Mouse (Mus musculus) fat pad, adult 2 months (tissue): ENCODE measurements around the gene Bmper.

Experiments used
- DNase-seq: peaks from one replicate; pipeline ENCODE4 v3.0.0-alpha.2; 2011; ENCODE audit warnings: low read depth, low spot score; ENCODE audit errors: extremely low read depth

Gene Bmper

DNA sequence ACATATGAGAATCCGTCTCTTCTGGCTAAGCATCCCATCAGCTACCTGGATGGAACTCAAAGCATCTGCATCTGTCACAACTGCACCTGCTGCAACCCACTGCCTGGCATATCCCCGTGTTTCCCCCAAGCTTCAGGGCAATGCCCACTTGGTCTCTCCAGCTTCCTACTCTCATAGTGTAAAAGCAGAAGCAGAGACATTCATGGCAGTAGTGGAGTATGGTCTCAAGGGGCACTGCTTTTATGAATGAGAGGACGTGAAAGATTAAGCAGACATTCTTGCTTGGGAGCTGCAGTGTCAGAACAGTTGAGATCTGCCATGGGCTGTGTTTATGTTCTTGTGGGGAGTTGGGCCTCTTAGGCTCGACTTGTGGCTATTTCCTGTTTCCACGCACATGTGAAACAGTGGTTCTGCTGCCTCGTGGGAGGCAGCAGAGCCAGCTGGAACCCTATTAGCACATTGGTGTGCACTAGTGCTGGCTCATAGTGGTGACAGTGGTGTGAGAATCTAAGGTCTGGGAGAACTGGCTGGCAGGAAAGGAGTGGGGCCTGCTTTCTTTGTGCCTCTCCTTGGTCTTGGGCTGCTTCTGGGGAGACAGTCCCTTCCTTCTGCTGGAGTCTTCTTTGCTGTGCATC lies 12.6 kb downstream of the Bmper start:
- DNase-seq = no peak

DNA sequence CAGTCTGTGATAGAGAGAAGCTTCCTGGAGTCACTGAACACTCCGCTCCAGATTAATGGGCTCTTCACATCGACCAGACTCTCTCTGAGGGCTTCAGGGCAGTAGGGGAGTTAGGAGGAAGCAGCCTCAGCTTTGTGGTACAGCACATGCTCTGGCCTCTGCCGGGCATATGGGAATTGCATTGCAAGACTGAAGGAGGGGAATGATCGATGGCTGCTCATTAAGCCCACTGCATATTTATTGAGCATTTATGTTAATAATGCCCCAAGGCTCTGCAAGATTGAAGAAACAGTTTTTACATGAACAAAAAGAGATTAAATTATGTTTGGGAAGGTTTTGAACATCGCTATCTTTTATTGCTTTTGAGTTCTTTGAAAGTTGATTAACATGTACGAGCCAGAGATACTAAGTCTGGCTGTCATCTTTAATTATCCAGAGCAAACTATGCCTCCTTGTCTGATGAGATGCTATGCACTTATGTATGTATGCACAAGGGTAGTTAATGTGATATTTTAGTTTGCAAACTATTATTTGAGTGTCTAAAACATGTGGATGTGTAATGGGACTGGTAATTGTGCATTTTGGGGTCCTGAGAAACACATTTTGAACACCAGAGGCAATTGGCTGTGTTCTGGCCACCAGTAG lies 13.9 kb downstream of the Bmper start:
- DNase-seq = no peak

DNA sequence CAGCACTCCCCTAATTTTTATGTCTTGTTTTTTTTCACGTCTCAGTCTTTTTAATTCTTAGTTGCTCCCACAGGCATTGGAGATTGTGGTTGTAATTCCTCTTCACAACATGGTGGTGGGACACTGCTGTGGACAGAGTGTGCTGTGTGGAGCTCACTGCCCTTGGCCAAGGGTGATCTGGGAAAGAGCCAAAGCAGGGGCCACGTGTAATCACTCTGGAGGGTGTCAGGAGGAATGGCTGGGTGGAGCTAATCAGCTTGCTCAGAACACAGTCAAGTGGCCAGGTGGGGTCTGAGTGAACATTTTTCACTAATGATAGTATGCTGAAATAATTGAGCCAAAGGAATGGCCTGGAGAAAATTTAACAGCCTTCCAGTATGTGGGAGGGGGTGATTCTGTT lies 16.1 kb downstream of the Bmper start:
- no peak for DNase-seq

DNA sequence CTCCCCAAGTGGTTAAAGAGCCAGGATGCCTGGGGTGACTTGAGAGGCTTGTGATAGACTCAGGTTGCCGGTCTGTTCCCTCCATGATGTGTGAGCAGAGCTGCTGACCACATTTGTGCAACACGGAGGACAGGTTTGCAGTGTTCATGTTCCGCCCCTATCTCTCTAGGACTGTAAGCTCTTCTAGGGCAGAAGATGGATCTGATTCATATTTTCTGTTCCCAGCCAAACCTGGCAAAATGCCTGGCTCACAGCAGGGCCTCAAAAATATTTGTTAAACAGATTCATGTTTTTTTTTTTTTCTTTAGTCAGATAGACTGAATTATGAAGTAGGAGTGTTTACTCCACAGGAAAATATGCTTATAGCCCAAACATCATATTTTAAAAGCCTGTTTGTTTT lies 20.0 kb downstream of the Bmper start:
- no peak for DNase-seq

DNA sequence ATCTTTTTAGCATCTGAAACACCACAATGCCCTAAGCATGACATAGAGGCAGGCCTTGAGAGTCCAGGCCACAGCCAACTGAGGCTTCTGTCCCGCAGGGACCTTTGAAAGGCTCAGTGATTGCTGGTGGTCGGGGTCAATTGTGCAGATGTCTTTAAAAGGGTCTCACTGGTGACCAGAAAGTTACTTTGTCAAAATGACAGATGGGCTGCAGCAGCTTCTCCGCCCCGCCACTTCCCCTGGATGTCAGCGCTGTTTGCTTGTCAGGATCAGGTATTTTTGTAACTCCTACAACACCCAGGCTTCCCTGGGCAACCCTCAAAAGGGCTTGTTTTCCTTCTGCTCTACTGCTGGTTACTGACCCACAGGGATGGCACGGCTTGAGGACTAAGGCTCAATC lies 21.0 kb downstream of the Bmper start:
- no peak for DNase-seq

DNA sequence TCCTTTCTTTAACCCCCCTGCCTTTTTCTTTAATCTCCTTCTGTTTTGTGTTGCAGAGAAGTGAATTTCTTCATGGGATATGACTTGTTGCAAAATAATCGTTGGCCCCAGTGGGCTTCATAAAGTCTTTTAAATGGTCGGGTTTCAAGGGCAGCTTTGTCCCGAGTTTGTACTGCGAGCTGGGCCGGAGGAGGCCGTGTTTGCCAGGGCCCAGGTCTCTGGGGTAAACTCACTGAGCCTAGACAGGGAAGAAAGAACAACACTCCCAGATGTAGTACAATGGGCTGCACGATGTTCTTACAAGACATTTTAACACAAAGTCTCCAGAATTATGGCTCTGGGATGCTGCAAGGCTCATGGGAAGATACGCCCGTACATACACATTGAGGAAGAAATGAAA lies 23.5 kb downstream of the Bmper start:
- no peak for DNase-seq

DNA sequence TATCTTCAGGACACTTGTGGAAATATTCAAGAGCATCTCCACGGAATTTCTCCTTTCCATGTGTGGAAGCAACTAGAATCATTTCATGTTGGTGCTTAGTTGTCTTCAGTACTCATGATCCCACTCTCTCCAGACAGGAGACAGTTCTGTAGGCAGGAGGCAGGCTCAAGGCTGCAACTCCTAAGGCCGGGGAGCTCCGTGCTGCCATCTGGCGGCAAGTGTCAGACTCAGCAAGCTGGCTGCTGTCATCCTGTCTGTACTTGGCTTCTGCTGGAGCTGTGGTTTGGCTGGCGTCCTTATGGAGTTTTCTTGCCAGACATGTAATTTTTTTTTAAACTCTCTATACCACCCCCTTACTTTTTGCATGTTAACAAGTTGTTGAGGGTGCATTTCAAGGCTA lies 27.1 kb downstream of the Bmper start:
- DNase-seq = no peak

DNA sequence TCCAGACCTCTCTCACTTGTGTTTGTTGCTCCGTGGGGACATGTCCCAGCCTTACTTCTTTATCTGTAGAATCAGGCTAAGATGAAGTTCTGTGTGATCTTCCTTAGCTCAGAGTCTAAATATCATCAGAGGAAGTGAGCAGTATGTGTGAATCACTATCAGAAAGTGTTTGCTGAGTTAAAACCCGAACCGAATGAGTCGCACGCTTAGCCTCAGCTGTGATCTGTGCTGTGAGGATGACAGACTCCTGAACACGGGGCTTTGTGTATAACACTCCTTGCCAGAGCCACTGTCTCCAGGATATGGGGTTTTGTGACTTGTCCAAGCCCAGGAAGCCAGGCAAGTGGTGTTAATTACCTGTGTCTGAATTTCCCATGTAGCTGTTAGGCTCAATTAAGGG lies 28.1 kb downstream of the Bmper start:
- no peak for DNase-seq

DNA sequence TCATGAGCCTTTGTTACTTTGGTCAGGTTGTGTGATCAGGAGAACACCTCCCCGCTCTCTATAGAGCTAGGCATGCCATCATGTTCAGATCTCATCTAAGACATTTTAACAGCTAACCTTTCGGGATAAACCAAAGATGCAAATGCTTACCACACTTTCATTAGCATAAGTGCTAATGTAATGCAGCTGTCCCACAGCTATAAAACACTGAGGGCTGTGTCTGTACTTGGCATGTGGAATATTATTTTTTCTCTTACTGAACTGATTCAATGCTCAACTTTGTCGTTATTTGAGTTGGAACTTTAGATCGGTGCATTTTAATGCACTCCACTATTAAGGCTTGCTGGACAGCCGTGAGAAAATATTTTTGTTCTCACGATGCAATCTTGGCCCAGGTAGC lies 30.7 kb downstream of the Bmper start:
- DNase-seq = no peak

DNA sequence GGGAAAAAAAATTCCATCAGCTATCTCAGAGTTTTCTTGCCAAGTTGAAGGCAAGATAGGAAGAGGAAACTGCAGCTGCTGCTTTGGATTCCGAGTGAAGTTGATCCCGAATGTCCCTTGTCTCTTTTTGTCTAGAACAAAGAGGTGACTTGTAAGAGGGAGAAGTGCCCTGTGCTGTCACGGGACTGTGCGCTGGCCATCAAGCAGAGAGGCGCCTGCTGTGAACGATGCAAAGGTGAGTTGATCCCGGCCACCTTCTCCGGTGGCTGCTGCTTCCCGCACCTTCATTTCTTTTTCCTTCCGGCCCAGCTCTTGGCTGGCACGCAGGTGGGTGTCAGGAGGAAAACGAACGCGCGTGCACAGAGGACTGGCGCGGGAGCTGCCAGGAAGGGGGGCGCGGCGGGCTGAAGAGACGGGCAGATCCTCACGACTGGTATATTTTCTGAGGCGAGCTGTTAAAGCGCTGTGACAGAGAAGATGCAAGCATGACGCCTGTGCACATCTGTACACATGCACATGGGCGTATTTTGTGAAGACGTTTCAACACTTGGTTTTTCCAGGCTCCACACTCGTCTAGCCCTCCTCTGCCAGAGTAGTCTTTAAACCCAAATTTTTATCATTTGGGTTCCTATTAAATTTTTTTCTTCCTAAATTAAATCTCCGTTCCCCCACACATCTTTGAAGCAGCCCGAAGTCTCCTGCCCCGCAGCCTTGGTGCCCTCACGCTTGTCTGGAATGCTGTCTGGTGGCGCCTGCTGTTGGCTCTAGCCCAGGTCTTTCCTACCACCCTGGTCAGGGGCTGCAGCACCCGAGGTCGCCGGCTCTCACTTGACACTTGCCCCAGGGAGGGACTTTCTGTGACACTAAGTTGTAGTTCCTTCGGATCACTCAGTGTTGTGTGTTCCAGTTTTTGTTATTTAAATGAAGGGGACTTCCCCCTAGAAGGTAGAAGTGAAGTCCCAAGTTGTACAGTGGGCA lies 31.6 kb downstream of the Bmper start:
- DNase-seq = no peak

DNA sequence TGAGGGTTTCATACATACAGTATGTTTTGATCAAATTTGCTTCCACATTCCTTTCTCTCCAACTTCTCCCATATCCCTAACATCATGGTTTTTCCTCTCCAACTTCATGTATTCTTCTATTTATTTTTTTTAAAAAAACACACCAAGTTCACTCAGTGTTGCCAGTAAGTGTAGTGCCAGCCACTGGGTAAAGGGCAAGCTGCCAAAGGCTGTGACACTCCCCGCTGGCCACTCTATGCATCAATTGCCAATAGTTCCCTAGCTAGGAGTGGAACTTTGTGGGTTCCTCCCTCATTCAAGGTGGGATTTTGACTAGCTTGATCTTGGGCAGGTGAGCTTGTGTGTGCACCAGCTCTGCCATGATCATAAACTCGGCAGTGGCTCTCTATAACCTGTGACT lies 33.0 kb downstream of the Bmper start:
- no peak for DNase-seq

DNA sequence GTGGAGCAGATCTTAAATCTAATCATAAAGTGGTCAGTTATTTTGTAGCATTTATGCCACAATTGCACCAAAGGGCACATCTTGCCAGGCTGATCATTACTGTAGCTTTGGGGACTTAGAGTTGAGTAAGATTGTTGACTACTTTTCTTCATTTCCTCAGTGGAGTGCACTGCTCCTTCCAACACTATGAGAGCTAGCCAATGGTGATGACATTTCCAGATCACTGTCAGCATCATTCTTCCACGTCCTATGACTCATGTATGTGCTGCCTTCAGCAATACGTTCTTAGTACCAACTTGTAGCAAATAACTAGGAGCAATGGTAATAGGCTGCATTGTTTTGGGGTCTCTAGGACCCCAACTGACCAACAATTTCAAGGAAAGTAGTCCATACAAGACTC lies 33.7 kb downstream of the Bmper start:
- DNase-seq = no peak

DNA sequence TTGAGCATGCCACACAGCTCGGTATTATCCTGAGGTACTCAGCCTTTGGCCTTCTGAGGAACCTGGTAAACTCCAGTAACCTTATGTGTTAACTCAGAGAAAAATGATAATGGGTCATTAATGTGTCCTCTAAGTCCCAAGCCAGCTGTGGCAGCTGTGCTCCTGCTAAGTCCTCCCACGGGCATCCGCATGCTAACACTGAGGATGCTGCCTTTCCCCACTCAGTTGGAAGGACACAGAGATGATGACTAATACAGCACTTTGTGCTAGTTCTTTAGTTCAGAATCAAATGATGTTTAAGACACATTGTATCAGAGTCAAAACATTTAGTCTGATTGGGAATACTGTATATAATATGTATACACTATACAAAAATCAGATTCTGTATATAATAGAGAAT lies 39.0 kb downstream of the Bmper start:
- no peak for DNase-seq

DNA sequence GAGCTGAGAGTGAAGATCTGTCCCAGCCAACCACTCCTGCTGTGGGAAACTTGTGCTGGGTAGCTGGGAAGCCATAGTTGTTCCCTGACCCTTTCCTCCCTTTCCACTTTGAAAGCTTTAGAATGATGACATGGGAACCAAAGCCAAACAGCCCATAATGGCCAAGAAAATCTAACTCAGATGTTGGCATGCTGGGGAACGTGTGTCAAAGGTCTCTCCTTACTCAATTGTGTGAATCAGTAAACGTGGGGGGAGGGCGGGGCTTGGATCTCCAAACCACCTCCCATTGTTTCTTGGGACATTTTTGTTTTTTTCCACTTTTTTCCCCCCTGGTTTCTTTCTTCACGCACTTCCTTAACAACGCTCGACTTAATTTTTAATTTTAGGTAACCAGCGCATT lies 40.0 kb downstream of the Bmper start:
- DNase-seq = no peak

DNA sequence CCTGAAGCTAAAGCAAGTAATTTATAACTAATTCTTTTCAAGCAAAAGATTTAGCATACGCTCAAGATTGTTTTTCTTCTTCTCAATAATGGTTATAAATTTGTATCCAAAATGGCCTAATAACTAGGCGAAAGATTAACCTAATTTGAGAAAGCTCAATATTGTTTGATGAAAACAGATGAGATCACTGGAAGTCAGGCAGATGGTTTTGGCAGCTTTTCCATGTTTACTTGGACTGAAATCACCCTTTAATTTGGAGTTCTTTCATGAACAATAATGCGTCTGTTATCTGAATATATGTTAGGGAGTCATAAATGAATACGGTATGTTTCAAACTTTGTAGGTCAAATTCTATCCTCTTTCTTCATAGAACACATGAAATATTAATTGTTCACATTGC lies 41.6 kb downstream of the Bmper start:
- DNase-seq = no peak

DNA sequence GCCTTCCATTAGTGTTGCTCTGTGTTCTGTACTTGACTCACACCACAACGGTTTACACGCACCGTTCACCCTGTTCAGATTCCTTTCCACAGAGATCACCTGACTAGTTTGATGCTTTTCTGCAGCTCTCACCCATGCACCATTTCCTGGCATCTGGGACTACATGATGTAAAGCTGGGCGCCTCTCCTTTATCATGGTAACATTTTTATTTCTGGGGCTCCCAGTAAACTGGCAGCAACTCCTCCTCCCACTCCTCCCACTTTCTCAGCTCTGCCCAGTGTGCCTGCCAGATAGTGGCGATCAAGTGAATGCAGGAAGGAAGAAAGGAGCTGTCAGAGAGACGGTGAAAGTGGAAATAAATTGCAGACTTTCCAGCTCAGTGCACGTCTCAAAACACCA lies 45.7 kb downstream of the Bmper start:
- no peak for DNase-seq

DNA sequence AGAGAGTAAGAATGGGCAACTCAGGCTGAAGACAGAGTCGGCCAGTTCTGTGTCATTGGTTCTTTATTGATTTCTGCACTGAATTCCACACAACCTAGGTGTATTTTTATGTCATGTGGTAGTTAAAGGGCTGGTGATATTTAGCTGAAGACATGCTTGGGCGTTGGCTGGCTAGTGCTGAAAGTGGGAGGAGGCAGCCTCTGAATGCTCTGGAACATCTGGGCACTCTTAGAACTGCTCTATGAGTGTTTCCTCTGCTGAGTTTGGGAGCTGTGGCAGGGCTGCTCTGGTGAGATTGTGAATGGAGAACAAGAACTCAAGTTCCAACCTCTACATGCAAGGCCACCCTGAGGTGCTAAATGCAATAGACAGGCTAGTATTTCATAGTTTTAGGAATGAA lies 46.2 kb downstream of the Bmper start:
- DNase-seq = no peak

DNA sequence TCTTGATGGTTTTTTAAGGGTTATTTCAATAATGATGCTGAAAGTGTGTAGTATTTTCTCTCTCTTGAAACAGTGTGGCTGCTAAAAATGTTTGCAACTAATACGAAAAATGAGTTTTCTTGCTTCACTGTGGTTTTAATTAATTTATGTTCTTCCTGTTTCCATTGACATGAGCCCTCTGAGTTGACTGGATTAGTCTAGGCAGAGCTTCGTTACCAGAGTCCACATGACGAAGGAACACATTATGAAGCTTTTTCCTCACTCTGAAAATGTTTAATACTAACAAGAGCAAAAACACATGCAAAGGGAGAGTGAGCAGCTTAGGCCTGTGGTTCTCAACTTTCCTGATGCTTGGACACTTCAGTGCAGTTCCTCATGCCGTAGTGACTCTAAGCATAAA lies 53.4 kb downstream of the Bmper start:
- DNase-seq = no peak

DNA sequence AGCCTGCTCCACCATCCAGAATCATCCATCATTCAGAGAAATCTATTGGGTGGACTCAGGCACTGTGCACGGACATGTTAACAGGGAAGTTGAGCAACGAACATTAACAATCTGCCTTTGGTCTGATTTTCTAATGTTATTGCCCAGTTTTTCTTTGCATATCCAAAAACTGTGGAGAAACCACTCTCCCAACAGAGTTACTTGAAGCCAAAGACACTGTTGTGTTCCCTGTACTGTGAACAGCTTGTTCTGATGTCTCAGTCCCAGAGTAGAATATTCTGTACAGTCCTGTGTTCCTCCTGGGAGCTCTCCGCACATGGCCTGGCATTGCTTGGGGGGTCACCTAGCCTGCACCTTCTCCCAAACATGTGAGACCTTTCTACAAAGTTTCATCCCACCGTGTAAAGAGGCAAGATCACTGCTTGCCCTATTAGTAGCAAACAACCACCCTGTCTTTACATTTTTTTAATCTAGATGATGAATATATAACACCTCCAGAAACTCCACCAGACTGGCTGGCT lies 62.1 kb downstream of the Bmper start:
- no peak for DNase-seq

DNA sequence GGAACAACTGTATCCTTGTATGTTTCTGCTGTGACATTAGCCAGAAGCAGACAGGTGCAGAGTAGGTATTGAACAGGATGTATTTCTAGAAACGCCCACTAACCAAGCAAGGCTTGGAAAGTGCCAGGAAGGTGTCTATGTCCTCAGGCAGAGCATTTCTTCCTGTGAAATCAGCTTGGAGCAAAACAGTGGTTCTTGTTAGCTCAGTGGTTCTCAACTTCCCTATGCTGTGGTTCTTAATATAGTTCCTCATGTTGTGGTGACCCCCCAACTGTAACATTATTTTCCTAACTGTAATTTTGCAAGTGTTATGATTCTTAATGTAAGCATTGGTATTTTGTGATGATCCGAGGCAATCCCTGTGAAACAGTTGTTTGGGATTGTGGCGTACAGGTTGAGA lies 70.7 kb downstream of the Bmper start:
- DNase-seq = no peak

DNA sequence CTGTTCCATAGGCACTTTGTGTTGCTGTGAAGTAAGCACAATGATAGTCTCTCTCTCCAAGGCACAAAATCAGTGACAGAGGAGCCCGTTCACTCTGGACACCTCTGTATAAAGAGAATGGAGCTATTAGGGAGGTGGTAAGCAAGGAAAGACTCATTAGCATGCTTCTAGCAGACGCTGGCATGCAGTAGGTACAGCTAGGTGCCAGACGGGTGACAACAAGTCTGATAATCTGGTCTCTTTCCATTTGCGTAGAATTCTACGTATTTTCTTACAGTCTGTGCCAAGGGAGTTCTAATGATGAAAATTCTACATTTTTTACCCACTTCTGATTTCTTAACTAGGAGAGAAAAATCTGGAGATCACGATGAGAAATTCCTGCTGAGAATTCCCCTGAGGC lies 72.7 kb downstream of the Bmper start:
- no peak for DNase-seq
